Mouse (Mus musculus): Measurements from ENCODE around the gene Fam205c.

DNA sequence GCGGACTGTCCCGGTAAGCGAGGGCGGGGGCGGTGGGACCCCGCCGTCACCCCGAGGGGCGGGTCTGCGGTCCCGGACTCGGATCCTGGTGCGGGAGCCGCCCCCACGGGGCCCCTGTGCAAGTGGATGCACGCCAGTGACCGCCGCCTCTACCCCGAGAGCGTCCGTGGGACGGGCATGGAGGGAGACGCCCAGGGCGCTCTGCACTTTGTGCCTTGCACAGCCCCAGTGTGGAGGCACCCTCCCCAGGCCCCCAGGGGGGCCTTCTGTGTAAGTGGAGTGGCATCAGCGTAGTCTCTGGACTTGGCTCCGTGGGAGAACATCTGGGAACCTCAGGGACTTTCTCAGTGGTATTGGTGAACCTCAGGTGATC, 43.4 kb upstream of the Fam205c start:
- no peak for TF ChIP-seq CTCF (conservative IDR thresholded peaks at IDR 0.05; ENCODE audit: insufficient read depth, insufficient read length, low read depth, low read length)
- TF ChIP-seq POLR2A (IDR thresholded peaks at IDR 0.05; ENCODE audit: low read depth, low read length) = no peak
